Mouse (Mus musculus) T-helper 2 cell (primary cell): Measurements from ENCODE around the gene Ddb1.

Source experiments
- in situ Hi-C: fragments of 300-600 bp; cut with MboI, MseI; formaldehyde crosslinking; loops from one replicate; pipeline ENCODE4 v1.15.1; 2025; ENCODE audit warnings: high pct_unique_total_duplicates

Gene Ddb1

DNA sequence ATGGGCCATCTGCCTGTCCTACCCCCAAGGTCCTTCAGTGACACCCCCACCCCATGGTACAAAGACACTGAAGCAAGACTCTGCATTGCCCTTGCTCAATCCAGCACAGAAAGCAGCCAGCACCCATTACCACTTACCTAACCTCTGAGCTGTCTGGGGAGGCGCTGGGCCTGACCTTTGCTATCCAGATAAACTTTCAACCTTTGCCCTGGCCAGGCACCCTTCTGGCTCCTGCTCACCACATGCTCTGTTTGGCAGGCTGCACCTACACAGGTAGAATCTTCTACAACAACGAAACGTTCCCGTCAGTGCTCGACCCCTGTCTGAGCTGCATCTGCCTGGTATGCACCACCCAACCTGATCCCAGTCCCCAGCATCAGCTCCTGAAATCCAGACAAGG, 52.6 kb downstream of the Ddb1 start:
- in situ Hi-C loops: no loop called here

DNA sequence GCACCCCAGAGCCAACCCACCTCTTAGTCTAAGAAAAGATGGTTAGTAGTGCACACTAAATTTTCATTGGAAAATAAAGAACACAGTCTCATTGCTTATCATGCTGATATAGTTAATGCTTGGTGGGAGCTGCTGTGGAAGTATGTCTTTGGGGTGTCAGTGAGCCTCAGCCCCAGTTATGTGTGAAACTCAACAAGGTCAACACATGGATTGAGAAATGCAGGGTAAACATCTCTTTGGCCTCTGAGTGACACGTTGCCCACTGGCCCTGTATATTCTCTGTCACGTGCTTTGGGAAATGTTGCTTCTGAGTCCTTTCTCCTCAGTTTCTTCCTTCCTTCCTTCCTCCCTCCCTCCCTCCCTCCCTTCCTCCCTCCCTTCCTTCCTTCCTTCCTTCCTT, 53.3 kb downstream of the Ddb1 start:
- in situ Hi-C loops: no loop called here

DNA sequence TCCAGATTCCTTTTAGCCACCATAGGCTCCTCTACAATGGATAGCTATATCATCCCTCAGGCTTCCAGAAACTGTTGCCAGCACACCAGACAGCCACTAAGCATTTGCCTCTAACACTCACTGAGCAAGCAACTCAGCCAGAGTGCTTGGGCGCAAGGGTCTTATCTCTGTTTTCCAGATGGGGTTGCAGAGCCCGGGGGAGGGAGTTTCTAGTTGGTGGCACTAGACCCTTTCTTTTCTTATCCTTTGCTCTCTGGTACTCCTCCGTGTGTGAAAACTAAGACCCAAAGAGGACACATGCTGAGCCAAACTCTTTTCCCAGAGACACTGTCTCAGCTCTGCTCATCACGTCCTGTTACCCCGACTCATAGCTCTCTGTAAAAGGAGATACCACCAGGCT, 56.2 kb downstream of the Ddb1 start:
- in situ Hi-C loops: no loop called here

GRCm38 (mm10) chr19:10661919-10662318, 56.8 kb downstream of the Ddb1 start:
- in situ Hi-C loops: no loop called here

DNA sequence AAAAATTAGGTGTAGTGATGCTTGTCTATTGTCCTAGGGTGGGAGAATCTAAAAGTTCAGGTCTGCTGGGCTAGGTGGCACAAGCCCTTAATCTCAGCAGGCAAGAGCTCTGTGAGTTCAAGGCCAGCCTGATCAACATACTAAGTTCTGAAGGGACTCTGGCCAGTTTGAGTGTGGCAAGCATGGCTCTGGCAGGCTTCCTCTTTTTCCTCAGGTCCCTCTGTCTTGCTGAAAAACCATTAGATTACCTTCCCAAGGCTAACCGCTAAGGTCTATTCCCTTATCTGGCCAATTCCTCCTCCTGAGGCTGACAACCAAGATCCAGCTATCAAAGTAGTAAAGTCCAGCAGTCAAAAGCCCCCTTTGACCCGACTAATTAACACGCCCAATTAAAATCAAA, 57.5 kb downstream of the Ddb1 start:
- in situ Hi-C loops: no loop called here

DNA sequence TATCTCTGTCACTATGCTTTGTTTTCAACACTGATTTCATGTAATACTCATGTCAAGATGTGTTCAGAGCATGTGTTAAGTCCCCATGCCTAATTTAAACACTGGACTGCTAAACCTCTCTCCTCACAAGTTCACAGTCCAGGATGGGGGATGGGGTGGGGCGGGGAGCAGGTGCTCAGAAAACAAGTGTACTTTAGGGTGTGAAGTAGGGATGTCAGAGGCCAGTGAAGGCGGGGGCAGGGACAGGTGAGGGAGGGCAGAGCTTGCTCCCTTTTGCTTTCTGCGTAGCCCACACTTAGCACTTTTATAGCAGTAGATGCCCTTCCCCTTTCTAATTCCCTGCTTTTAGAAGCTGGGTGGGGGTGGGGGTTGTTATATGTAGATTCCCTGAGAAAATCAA, 60.0 kb downstream of the Ddb1 start:
- in situ Hi-C loops: no loop called here

GRCm38 (mm10) chr19:10665499-10665898, 60.4 kb downstream of the Ddb1 start:
- in situ Hi-C loops: no loop called here

DNA sequence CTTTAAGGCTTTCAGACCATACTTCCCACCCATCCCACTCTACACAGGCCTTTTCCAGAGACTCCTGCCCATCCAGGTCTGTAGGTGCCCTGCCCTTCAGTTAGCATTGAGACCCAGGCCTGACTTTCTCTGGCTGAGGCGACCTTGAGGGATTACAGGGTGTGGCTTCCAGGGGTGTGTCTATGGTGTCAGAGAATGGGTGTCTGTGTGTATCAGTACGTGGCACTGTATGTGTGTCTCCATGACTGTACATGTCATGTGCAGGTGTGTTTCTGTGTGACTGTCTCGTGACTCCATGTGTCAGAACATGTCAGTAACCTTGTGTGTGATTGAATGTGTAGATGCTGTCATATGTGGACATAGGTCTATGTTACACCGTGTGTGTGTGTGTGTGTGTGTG, 66.2 kb downstream of the Ddb1 start:
- in situ Hi-C loops: no loop called here

GRCm38 (mm10) chr19:10671854-10672417, 66.8 kb downstream of the Ddb1 start:
- in situ Hi-C loops: no loop called here

DNA sequence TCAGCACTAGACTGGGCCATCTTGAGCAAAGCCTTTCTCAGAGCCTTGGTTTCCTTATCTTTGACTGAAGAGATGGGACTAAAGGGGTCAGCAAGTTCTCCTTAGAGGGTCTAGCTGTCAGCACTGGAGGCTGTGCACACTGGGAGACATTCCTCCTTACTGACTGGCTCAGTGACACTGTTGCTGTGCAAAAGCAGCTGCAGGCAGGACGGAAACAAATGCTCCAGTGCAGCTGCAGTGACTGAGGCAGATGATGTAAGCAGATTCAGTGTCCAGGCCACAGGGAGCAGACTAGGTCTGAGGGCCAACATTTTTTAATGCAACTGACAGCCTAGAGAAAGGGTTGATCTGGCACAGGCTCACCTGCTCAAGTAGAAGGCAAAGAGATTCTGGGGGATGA, 68.1 kb downstream of the Ddb1 start:
- in situ Hi-C loops: no loop called here

GRCm38 (mm10) chr19:10676656-10677055, 71.5 kb downstream of the Ddb1 start:
- in situ Hi-C loops: loop anchor here (5.0 kb wide), 2 partner anchors 36 to 286 kb away; no protein-coding TSS in a partner anchor

DNA sequence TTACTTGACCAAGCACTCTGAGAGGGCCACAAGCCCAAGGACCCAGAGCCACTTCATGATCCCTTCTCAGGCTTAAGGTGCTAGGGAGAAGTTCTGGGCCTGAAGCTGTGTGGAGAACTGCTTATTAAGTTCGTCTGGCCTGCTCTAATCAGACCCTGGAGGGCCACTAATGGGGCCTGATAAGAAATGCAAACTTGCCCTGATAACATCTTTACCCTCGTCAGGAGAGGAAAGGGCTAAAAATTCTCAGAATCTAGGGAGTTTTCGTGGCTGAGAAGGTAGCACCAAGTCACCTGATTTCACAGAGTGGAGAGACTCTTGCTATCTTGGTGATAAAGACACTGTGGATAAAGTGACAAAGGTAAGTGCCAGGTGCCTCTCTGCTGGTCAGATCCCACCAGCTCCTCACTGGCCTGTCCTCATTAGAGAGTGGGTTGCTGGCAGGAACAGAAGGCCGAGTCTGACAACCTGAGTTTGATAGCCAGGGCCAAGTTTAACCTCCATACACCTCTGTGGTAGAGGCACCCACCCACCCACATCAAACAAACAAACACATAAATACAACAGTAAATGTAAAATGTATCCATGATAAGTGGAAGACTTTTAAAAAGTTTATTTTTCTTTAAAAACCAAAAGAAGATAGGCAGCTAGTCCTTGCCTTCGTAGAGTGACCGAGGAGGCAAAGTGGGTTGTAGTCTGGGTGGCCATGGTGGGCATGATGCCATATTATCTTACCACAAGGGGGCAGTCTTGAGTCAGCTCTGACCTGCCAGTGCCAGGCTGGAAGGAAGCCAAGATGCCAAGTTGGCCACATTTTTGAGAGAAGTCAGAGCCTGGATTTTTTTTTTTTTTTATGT, 73.0 kb downstream of the Ddb1 start, which contains the start of gene Pga5:
Pga5 (minus strand) TSS at position 157 of the 857 bp plus-strand sequence.
- in situ Hi-C loops: loop anchor here (5.0 kb wide), 2 partner anchors 34 to 284 kb away; no protein-coding TSS in a partner anchor

DNA sequence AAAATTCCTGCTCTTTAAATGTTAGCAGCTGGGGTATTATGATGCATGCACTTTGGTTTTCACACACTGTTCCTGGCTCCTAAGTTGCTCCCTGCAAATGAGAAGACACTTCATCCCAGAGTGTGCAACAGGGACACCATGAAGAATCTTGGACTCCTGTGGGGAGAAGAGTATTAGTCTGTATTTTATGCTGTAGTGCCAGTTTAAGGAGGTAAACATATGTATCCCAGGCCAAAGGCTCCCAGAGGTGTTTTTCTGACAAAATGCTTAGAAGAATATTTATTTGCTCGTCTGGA, 73.6 kb downstream of the Ddb1 start:
- in situ Hi-C loops: loop anchor here (5.0 kb wide), 2 partner anchors 34 to 284 kb away; no protein-coding TSS in a partner anchor
